Mouse (Mus musculus) left cerebral cortex, adult 11 months (tissue): ENCODE measurements at regions not wholly inside any gene's neighbourhood (a gene's known extent, or its start where the extent isn't known, plus 50 kb on each side); places are given as distances from the start of the nearest gene placed in this dataset.
"Not testable (repeated sequence)": the region's sequence is repeated elsewhere in the genome, so short reads cannot be mapped to it uniquely, and the experiment has no call there.

Source experiments
- DNase-seq: peaks from one replicate; pipeline ENCODE4 v3.0.0; 2022; ENCODE audit warnings: low spot score

DNA sequence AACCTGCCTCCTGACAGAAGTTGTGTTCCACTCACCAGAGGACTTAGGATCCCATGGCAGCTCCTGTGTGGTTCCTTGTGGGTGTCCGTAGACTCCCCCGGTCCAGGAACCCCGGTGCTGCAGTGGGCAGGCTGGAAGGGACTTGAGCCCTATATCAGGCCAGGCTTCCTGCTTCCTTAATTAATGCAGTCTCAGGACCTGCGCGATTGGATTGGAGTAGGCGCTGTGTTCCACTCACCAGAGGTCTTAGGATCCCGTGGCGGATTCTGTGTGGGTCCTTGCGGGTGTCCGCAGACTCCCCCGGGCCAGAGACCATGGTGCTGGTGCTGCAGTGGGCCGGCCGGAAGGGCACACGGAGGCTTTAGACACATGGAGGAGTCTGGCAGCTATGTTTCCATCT lies 288.7 kb downstream of the Fut8 start:
- DNase-seq = not testable (repeated sequence)

DNA sequence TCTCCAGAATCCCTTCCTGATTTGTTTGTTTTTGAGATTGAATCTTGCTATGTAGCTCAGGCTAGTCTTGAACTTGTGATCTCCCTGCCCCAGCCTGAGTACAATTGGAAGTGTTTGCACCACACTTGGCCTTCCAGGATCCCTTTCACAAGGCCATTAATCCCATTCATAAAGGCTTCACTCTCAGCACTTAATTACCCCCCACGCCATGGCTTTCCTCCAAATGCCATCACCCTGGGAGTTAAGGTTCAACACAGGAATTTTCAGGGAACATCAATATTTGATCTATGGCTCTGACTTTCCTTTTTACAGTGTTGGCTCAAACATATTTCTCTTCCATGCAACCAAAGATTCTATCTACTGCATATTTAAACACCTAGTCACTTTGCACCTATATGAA lies 289.6 kb downstream of the Fut8 start:
- no peak for DNase-seq

DNA sequence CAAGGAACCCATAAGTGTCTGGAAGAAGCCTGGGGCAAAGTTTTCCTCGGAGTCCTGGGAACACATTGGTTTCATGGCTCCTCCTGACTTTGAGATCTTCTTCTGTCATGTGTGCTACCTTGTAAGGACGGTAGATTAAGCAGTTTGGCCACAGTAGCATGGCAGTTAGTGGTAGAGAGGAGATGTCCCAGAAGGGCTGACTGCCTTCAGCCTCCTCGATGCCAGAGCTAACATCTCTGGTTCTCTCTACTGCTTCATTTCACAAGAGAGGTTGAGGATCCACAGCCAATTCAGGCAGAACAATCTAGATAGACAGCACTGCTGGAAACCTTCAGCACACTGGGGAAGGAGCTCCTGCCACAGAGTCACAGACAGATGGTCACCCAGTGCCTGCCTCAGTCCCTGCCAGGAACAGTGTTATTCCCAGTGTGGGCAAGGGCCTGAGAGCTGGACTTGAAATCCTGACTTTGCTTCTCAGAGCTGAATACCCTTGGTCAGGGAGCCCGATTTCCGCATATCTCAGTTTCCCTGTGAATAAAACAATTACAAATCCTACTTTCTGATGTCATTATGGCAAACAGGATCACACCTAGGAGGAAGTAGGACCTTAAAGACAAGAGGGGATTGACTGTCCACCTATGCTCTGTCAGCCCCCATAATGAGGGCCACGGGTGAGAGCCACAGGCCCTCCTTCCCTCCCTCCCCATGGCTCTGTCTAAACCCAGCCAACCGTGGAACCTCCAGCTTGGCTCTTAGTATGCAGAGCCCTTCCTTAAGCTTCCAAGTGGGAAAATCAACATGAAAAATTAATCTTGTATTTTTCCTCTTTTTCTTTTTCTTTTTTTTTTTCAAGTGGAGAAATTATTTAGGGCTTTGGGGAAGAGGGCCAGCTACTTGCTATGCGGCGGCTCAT lies 290.3 kb downstream of the Fut8 start:
- no peak for DNase-seq

DNA sequence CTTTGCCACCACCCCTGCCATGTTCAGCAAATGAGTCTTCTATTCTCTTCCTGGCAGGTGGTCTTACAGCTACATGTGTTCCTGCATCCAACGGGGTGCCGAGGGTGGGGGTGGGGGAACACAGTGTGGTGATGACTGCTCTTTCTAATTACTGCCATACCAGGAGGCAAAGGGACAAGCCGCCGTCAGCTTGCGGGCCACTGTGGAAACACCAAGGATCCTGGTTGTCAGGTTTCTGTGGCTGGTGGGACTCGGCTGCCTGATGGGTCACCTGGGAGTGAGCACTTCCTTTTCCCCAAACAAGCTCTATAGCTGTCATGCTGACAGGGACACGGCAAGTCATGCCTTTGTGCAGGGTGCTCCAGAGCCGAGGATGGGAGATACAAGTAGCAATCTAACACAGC lies 290.9 kb downstream of the Fut8 start:
- no peak for DNase-seq

DNA sequence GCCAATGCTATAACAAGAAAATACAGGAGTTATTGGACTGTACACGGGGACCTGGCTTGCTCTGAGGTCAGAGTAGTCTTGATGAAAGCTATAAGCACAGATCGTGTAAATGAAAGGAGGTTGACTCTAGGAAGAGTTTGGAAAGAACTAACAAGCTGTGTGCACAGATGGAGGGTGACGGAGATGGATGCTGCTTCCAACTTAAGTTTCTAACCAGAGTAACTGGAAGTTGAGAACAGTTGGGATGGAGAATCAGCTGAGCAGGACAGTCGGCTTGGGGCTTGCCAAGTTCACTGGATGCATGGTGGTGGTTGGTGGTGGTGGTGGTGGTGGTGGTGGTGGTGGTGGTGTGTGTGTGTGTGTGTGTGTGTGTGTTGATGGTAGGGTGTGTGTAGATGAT lies 291.5 kb downstream of the Fut8 start:
- DNase-seq = no peak

DNA sequence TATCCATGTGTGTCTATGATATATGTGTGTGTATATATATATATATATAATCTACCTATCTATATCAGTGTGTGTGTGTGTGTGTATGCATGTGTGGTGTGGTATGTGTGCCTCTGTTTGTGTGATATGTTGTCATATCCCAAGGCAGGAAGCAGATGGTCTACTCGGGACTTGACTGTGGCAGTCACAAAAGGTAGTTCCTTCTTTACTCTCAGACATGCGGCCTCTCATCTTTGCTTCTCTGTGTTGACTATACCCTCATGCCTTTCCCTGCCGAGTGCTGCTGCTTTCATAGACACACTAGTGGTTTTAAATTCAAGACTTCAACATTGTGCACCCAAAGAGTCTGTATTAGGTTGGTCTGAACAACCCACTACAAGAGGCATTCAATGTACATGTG lies 292.0 kb downstream of the Fut8 start:
- DNase-seq = no peak

DNA sequence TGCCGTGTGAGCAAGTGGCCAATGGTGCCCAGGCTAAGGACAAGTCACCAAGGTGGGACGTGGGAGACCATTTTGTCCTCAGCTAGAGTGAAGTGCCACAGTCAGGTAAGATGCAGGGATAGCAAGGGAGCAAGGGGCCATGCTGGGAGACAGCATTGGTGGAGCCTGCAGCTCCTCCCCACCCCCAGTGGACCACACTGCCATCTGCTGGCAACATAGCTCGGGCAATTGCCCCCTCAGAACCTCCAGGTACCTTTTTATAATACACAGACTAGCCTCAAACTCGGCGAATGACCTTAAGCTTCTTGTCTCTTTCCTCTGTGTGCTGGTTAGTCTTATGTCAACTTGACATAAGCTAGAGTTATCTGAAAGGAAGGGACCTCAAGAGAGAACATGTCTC lies 293.4 kb downstream of the Fut8 start:
- no peak for DNase-seq

DNA sequence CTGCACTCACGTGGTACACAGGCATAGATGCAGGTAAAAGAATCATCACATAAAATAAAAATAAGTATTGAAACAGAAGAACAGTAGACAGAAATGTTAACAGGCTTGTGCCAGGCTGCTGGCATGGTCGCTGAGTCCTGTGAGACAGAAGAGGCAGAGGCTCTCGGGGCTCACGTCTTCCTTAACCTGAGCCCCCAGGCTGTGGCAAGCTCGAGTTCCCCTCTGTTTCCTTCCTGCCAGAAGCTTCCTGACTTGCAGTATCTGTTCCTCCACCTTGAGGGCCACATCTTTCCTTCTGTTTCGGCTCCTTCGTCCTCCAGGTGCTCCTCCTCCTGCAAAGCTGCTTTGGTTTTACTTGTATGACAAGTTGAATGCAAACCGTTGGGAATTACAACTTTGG lies 294.6 kb downstream of the Fut8 start:
- DNase-seq = no peak

DNA sequence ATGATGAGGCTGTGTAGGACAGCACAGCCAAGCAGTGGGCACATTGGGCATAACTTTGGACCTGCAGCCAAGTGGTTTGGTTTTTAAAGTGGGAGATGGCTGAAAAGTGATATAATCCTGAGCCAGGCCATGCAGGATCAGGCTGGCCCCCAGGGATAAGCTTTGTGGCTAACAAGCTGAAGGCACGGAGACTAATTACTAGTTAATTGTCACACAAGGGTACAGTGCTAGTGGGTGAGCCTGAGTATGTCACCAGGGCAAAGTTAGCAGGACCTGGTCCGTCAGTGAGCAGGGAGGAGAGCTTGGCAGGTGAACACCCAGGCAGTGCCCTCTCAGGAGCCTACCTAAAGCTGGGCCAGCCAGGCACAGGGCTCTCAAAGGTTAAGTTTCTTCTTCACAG lies 295.7 kb downstream of the Fut8 start:
- DNase-seq = no peak

DNA sequence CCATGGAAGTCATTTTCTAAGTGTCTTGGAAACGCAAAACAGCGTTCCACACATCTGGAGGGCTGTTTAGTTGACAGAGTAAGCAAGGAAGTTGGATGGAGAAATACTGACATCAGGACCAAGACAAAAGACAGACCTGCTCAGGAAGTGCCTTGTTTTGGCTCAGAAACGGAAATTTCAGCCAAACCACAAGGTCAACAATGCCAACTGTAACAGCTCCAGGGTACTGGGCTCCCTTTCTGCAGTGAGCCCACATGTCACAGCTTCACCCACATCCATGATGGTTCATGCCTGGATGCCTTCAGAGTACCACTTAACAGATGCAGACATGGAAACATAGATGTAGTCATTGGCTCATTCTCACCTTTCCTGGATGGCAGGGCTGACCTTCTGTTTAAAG lies 296.2 kb downstream of the Fut8 start:
- no peak for DNase-seq

DNA sequence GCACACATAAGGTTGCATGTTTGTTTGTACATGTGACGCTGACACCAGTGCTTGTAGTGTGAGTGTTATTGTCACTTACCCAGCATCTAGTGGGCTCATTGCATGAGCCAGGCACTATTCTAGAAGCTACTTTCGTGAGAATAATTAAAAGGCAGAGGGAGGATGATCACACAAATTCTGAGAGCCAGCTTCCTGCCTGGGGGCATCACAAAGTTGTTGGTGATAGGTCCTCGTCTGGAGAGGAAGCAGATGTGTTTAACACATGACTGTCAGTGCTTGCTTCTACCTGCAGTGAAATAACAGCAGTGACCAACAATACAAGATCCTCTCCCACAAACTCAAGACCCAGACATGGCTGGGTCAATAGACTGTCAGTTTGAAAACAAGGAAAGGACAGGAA lies 297.2 kb downstream of the Fut8 start:
- DNase-seq = no peak

DNA sequence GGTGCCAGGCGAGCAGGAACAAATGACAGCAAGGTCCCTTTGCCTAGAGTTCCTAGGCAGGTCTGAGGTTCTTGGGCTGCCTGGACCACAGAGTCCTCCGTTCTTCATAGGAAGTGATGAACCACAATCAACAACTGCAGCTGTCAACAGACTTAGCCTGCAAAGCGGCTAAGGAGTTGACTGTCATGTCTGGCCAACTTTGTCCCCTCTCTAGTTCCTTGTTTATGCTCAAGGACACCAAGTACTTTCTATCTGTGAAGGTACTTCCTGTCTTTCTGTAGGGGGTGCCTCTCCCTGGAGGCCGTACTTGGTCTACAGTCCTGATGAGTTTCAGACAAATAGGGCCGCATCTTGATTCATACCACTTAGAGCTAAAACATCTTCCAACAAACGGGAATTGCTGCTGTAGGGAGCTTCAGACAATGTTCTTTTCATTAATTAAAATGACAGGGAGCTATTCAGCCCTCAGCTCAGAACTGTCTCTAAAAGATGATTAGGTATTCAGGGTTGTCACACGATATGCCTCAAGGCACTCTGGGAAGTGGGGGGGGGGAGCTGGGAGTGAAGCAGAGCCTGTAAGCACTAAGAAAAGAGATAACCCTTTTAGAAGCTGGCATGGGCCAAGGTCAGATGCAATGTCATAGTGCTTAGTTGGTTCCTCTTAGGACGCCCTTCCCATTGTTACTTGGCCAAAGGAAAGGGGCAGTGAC lies 299.4 kb downstream of the Fut8 start:
- DNase-seq = no peak

DNA sequence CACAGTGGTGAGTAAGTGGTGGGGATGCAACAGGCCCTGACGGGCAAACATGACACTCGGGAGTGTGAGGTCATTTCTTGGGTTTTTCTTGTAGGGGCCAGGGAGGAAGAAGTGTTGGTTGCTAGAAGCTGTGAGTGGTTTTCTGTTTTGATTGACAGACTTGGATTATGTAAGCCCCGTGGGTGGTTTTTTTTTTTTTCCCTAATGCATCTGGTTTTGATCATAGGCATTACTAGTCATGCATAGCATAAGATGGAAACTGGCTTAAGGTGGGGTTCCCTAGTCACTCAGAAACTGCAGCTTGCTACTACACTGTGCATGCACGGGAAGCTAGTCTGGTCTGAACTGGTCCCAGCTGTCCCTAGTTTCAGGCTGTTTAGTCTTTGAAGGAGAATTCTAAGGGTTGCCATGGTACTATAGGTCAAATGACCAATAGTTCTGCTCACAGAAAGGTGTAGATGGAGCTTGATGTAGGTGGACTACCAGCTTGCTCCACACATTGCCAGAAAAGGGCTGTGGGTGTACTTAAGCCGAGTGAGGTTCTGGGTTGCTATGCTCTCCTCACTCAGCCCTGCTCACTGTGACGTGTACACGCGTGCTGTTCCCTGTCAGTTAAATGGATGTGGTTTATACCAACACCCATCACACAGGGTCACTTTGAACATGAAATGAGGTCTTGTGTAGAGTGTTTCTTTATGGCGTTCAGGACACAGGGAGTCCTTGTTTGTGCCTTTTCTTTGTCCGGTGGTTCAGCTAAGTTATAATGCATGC lies 301.9 kb downstream of the Fut8 start:
- DNase-seq = no peak

DNA sequence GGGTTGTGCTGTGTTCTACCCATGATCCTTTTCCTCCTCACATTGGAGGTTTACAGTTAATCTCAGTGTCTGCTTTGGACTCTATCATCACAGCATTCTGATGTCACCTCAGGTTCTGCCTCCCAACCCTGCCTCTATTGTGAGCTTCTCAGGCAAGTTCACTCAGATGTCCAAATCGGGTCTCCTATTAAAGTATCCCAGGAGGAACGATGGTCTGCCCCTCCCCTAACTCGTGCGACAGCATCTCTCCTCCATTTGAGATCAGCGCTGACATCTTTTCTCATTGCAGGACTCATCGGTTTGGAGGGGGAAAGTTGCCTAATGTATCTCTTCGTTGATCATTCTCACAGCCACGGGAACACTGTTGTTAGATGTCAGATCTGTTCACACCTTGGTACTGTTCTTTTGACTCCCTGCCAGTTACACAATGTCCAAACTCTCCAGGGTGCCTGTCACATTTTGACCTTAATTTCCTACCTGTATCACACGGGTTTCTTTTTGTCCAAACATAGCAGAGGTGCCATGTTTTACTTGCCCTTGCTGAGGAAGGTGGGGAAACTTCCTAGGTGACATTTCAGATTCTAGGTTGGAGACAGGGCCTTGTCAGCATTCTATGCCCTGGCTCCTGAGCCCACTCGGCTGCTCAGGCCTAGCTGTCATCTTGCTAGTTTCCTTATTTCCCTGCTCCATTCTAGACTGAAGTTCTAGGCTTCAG lies 303.3 kb downstream of the Fut8 start:
- DNase-seq = no peak

DNA sequence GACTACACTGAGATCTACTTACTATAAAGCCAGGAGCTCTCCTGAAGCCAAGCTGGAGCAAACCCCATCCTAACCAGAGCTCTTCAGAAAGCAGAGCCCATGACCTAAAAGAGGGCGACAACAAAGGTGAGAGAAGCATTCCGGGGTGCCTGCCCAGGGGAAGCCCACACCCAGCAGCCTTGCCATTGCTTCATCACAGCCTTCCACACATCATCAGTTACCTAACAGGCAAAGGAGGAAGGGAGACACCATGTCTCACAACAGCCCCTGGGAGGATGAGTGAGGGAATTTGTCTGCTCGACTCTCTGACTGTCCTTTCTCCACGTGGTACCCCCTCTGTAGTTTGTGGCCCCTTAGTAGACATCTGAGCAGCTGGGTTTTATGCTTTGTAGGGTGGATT lies 303.9 kb downstream of the Fut8 start:
- no peak for DNase-seq

DNA sequence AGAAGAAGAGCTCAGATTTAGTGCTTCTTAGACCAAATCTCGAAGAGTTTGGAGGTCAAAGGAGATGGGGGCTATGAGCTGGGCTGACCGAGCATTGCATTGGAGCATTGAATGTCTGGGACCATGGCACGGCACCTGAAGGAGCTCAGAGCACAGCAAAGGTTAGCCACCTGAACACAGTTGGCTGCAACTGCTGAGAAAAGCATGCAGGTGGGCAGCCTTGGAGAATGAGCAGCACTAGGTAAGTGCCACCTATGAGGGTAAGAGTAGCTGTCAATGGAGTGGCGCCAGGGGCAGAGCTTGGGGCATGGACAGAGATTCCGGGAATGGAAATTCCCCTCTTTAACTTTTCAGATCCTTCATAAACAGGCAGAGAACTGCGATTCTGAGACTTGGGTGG lies 305.7 kb downstream of the Fut8 start:
- no peak for DNase-seq

DNA sequence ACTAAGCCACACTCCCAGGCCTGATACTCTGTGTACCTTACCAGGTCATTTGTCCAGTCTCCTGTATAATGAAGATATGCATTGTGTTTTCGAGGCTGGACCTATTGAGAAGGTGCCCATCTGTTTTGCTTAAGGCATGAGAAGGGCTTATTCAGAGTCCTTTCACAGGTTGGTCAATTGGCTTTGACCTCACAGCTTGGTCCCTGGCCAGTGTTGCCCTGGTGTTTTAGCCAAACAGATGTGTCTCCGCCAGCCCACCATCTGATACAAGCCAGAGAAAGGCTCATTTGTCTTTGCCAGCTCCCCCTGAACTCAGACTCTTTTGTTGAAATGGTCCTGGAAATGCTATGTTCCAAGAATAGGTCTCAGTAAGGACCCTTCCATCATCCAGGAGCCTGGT lies 308.2 kb downstream of the Fut8 start:
- no peak for DNase-seq

DNA sequence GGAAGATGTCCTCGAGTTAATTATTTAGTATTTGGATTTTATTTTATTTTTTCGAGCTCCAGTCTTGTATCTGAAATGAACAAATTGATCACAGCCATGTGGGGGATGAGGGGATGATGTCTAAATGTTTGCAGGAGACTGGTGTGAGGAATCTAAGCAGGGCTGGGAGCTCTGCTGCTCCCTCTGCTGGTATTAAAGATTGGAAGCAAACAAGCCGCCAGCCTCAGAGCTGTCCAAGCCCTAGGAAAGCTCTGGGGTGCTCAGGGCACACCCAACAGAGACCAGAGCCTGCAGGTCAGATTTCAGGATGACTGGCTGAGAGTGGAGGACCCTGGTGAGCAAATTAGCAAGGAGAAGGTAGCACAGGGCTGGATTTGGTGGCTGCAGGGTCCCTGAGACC lies 330.4 kb downstream of the Fut8 start:
- peak; percentile 17 for DNase-seq

DNA sequence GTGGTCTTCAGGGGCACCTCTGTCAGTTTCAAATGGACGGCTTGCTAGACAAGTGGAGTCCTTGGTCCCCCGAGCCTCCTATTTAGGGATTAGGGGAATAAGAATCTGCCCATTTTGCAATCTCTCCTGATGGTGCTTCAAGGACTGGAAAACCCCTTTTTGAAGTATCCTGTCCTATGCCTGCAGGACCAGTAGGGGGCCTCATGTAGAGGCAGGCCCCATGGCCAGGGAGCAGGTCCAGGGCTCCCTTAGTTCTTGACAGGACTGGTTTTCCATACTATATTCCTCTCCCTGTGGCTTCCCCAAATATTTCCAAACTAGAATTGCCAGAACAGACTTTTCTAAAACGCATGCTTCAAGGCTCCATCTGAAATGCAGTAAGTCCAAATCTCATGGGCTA lies 332.6 kb downstream of the Fut8 start:
- no peak for DNase-seq

DNA sequence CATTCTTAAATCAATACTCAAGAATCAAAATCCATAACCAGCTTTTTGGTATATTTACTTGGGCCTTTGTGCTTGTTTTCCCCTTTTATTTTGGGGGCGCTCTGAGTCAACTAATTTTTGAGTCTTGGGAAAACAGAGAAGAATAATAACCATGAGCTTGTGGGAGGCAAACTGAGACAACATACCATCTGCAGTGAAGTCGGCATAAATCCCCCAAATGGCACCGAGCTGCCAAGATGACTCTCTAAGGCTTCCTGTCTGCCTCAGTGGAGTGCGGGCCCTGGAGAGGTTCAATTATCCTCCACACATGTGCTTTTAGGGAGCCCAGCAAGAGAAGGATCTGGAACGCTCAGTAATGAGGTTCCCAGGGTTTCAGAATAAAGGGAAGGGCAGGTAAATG lies 333.1 kb downstream of the Fut8 start:
- DNase-seq = no peak

DNA sequence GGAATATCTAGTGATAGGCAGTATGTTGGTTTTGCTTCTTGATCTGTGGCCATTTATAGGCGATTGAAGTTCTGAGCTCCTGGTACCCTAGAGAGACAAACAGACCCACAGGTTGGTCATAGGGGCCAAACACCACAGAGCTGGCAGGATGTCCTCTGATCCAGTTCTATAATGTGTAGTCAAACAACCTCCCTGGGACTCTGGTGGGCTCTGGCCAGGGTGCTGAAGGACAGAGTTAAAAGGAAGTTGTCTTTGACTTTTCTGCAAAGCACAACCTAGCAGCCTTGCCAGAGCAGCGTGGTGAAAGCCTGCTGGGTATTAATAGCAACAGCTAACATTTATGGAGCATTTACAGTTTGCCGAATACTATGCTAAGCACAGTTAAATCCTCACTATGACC lies 337.1 kb downstream of the Fut8 start:
- no peak for DNase-seq

DNA sequence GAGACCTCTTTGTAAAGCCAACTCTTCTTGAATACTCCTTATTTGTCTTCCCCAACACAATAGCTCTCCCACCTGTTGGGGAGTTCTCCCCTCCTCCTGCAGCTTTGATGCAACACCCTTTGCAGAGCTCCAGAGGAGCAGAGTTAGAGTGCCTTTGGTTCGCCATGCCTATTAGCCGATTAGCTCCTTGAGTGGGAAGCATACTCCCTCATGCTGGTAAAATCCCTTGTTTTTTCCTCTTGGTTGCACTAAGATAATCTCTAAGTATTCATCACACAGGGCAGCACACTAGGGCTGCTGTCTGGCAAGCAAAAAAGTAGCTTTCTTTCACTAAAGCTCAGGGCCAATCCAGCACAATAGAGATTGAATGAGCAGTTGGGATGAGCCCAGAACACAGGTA lies 350.4 kb downstream of the Fut8 start:
- no peak for DNase-seq
